Mouse (Mus musculus) hindbrain, embryonic 16.5 days (tissue): ENCODE results near the gene Ahcy. TPM values are rescaled to one million over a fixed set of nuclear protein-coding genes. Genes with fewer than 3 reads are reported as not detected.
"Not testable (repeated sequence)": the region's sequence is repeated elsewhere in the genome, so short reads cannot be mapped to it uniquely, and the experiment has no call there.

ENCODE experiments used
- ATAC-seq: fragments of 200-750 bp; cut with Nextera tagmentation; 2 replicates; pipeline ENCODE4 v1.8.0; 2017; ENCODE audit warnings: moderate TSS enrichment, moderate library complexity
- H3K27ac ChIP-seq: fragments of 300-500 bp; sonication (generic); 2 replicates; pipeline ENCODE4 v1.5.1; 2014; ENCODE audit warnings: low read depth, mild to moderate bottlenecking, control low read depth, low read length, moderate library complexity
- H3K27me3 ChIP-seq: fragments of 300-500 bp; sonication (generic); replicated peaks from 2 replicates; pipeline ENCODE4 v1.6.1; 2014; ENCODE audit warnings: low read length; ENCODE audit not compliant: control insufficient read depth, insufficient read depth
- H3K36me3 ChIP-seq: fragments of 300-500 bp; sonication (generic); 2 replicates; pipeline ENCODE4 v1.6.1; 2014; ENCODE audit warnings: mild to moderate bottlenecking, low read length, moderate library complexity, mixed read lengths; ENCODE audit not compliant: control insufficient read depth, insufficient read depth
- H3K4me1 ChIP-seq: fragments of 300-500 bp; sonication (generic); 2 replicates; pipeline ENCODE4 v1.6.1; 2014; ENCODE audit warnings: low read depth, low read length; ENCODE audit not compliant: control insufficient read depth, insufficient read depth
- H3K4me2 ChIP-seq: fragments of 300-500 bp; sonication (generic); 2 replicates; pipeline ENCODE4 v1.6.1; 2014; ENCODE audit warnings: mild to moderate bottlenecking, low read length, control low read depth, moderate library complexity
- H3K4me3 ChIP-seq: fragments of 300-500 bp; sonication (generic); 2 replicates; pipeline ENCODE4 v1.5.1; 2014; ENCODE audit warnings: mild to moderate bottlenecking, low read length, control low read depth, moderate library complexity
- H3K9ac ChIP-seq: fragments of 300-500 bp; sonication (generic); 2 replicates; pipeline ENCODE4 v1.6.1; 2014; ENCODE audit warnings: low read depth, mild to moderate bottlenecking, control low read depth, low read length, moderate library complexity
- H3K9me3 ChIP-seq: fragments of 300-500 bp; sonication (generic); 2 replicates; pipeline ENCODE4 v1.6.1; 2014; ENCODE audit warnings: mild to moderate bottlenecking, low read length, moderate library complexity; ENCODE audit not compliant: control insufficient read depth
- WGBS: fragments of 180-500 bp; shearing (Covaris S2); extraction: QIAGEN DNeasy Blood & Tissue Kit; methylation state at CpG from one replicate; pipeline ENCODE4 v1.1.7; 2014; 5-methylcytosine and 5-hydroxymethylcytosine counted together
- polyA plus RNA-seq: library from polyadenylated mRNA; unstranded; fragments of >200 nt; fragmentation: Nextera tagmentation; extraction: Ambion mirVana; gene quantifications from 2 replicates; pipeline ENCODE4 v1.2.1, GENCODE M21; 2015

The Ahcy gene
- 33.3 and 36.6 TPM in 2 replicates for polyA plus RNA-seq

GRCm38 (mm10) chr2:155073978-155074765 is at the start of gene Ahcy:
TSS of gene Ahcy (minus strand) at chr2:155074497.
- Histone ChIP-seq H3K4me1 (peaks cover 20% of the 10 kb centered on the region), H3K4me3 (peak within 1 kb of the TSS; percentile 68), H3K4me2 (peak within 1 kb of the TSS; percentile 83), H3K36me3 (no peaks in the 10 kb centered on the region), H3K9ac (peak within 1 kb of the TSS; percentile 84), H3K9me3 (no peaks in the 10 kb centered on the region), H3K27me3 (no peaks in the 10 kb centered on the region), H3K27ac (peak within 1 kb of the TSS; percentile 87)
- peak; percentile 96 for ATAC-seq
- WGBS: under 1% methylated on average over 56 of the region's 56 CpGs

GRCm38 (mm10) chr2:155115216-155115830 is 41.0 kb upstream of the Ahcy start:
- Histone ChIP-seq H3K27me3 (no peaks in the 10 kb centered on the region), H3K27ac (no peak overlapping the region), H3K9ac (no peak overlapping the region), H3K9me3 (no peaks in the 10 kb centered on the region), H3K4me3 (no peak overlapping the region), H3K36me3 (no peaks in the 10 kb centered on the region), H3K4me1 (no peaks in the 10 kb centered on the region), H3K4me2 (no peak overlapping the region)
- 73% methylated on average over 7 of the region's 7 CpGs for WGBS
- ATAC-seq: no peak

- not testable (repeated sequence) for H3K36me3 ChIP-seq, H3K4me2 ChIP-seq, H3K4me1 ChIP-seq, H3K27ac ChIP-seq, H3K4me3 ChIP-seq, H3K27me3 ChIP-seq, H3K9ac ChIP-seq, ATAC-seq, H3K9me3 ChIP-seq
- WGBS: 78% methylated on average over 9 of the region's 9 CpGs
Measured at GRCm38 (mm10) chr2:155107276-155107675, 33.0 kb upstream of the Ahcy start.

- 56% methylated on average over 6 of the region's 6 CpGs for WGBS
- H3K36me3 ChIP-seq: no peaks in the 10 kb centered on the region
- H3K27me3 ChIP-seq: no peaks in the 10 kb centered on the region
- peak; percentile 61 for ATAC-seq
- no peaks in the 10 kb centered on the region for H3K4me1 ChIP-seq
- no peak overlapping the region for H3K4me3 ChIP-seq
- no peak overlapping the region for H3K9ac ChIP-seq
- no peaks in the 10 kb centered on the region for H3K9me3 ChIP-seq
- H3K4me2 ChIP-seq: no peak overlapping the region
- H3K27ac ChIP-seq: no peak overlapping the region
Measured at GRCm38 (mm10) chr2:155103607-155104006, 29.3 kb upstream of the Ahcy start.

- Histone ChIP-seq H3K27me3 (no peaks in the 10 kb centered on the region), H3K36me3 (no peaks in the 10 kb centered on the region), H3K4me1 (no peaks in the 10 kb centered on the region), H3K9ac (no peak overlapping the region), H3K27ac (no peak overlapping the region), H3K4me2 (no peak overlapping the region), H3K4me3 (no peak overlapping the region), H3K9me3 (no peaks in the 10 kb centered on the region)
- no peak for ATAC-seq
- 66% methylated on average over 6 of the region's 6 CpGs for WGBS
Measured at GRCm38 (mm10) chr2:155101761-155102181, 27.5 kb upstream of the Ahcy start.

- 93% methylated on average over 3 of the region's 3 CpGs for WGBS
- Histone ChIP-seq H3K27ac (no peak overlapping the region), H3K27me3 (no peaks in the 10 kb centered on the region), H3K4me3 (no peak overlapping the region), H3K4me1 (no peaks in the 10 kb centered on the region), H3K36me3 (no peaks in the 10 kb centered on the region), H3K4me2 (no peak overlapping the region), H3K9me3 (no peaks in the 10 kb centered on the region), H3K9ac (no peak overlapping the region)
- no peak for ATAC-seq
Measured at GRCm38 (mm10) chr2:155100796-155101259, 26.5 kb upstream of the Ahcy start.

- no peaks in the 10 kb centered on the region for H3K27me3 ChIP-seq
- H3K4me1 ChIP-seq: no peaks in the 10 kb centered on the region
- H3K4me2 ChIP-seq: no peak overlapping the region
- 86% methylated on average over 14 of the region's 14 CpGs for WGBS
- no peak overlapping the region for H3K9ac ChIP-seq
- no peak overlapping the region for H3K27ac ChIP-seq
- no peaks in the 10 kb centered on the region for H3K9me3 ChIP-seq
- H3K4me3 ChIP-seq: no peak overlapping the region
- no peaks in the 10 kb centered on the region for H3K36me3 ChIP-seq
- ATAC-seq: no peak
Measured at GRCm38 (mm10) chr2:155099994-155100795, 25.9 kb upstream of the Ahcy start.

GRCm38 (mm10) chr2:155099421-155099820 is 25.1 kb upstream of the Ahcy start:
- Histone ChIP-seq H3K27ac (no peak overlapping the region), H3K9me3 (no peaks in the 10 kb centered on the region), H3K4me1 (no peaks in the 10 kb centered on the region), H3K27me3 (no peaks in the 10 kb centered on the region), H3K4me2 (no peak overlapping the region), H3K9ac (no peak overlapping the region), H3K4me3 (no peak overlapping the region), H3K36me3 (no peaks in the 10 kb centered on the region)
- 62% methylated on average over 7 of the region's 7 CpGs for WGBS
- ATAC-seq: no peak
